Mouse (Mus musculus) liver, embryonic 13.5 days (tissue): Measurements from ENCODE around the gene Tmem163. TPM values are rescaled to one million over a fixed set of nuclear protein-coding genes. Genes with fewer than 3 reads are reported as not detected.

Experiments
- ATAC-seq: fragments of 200-750 bp; cut with Nextera tagmentation; 2 replicates; pipeline ENCODE4 v1.8.0; 2017; ENCODE audit warnings: low read depth, mild to moderate bottlenecking, moderate number of reproducible peaks, moderate library complexity
- DNase-seq: peaks from one replicate; pipeline ENCODE4 v3.0.0; 2022
- H3K27ac ChIP-seq: fragments of 300-500 bp; sonication (generic); 2 replicates; pipeline ENCODE4 v1.5.1; 2015; ENCODE audit warnings: moderate library complexity, mild to moderate bottlenecking, inconsistent platforms
- H3K27me3 ChIP-seq: fragments of 300-500 bp; sonication (generic); 2 replicates; pipeline ENCODE4 v1.6.1; 2015; ENCODE audit warnings: mild to moderate bottlenecking, inconsistent platforms
- H3K36me3 ChIP-seq: fragments of 300-500 bp; sonication (generic); 2 replicates; pipeline ENCODE4 v1.6.1; 2015; ENCODE audit warnings: mild to moderate bottlenecking, inconsistent platforms
- H3K4me1 ChIP-seq: fragments of 300-500 bp; sonication (generic); replicated peaks from 2 replicates; pipeline ENCODE4 v1.6.1; 2015; ENCODE audit warnings: inconsistent platforms
- H3K4me2 ChIP-seq: fragments of 300-500 bp; sonication (generic); 2 replicates; pipeline ENCODE4 v1.6.1; 2015; ENCODE audit warnings: inconsistent platforms, mild to moderate bottlenecking, moderate library complexity
- H3K4me3 ChIP-seq: fragments of 300-500 bp; sonication (generic); replicated peaks from 2 replicates; pipeline ENCODE4 v1.5.1; 2015; ENCODE audit warnings: mild to moderate bottlenecking, inconsistent platforms
- H3K9ac ChIP-seq: fragments of 300-500 bp; sonication (generic); 2 replicates; pipeline ENCODE4 v1.6.1; 2015; ENCODE audit warnings: mild to moderate bottlenecking, inconsistent platforms
- H3K9me3 ChIP-seq: fragments of 300-500 bp; sonication (generic); replicated peaks from 2 replicates; pipeline ENCODE4 v1.6.1; 2016; ENCODE audit warnings: inconsistent platforms
- WGBS: fragments of 180-500 bp; shearing (Covaris S2); methylation state at CpG from one replicate; pipeline ENCODE4 v1.1.7; 2015; ENCODE audit not compliant: insufficient replicate concordance; 5-methylcytosine and 5-hydroxymethylcytosine counted together
- polyA plus RNA-seq: library from polyadenylated mRNA; unstranded; fragments of >200 nt; fragmentation: Nextera tagmentation; extraction: Ambion mirVana; gene quantifications from 2 replicates; pipeline ENCODE4 v1.2.1, GENCODE M21; 2015

Gene Tmem163
- polyA plus RNA-seq, 1 experiment from 2014 or later: 0.51 TPM

DNA sequence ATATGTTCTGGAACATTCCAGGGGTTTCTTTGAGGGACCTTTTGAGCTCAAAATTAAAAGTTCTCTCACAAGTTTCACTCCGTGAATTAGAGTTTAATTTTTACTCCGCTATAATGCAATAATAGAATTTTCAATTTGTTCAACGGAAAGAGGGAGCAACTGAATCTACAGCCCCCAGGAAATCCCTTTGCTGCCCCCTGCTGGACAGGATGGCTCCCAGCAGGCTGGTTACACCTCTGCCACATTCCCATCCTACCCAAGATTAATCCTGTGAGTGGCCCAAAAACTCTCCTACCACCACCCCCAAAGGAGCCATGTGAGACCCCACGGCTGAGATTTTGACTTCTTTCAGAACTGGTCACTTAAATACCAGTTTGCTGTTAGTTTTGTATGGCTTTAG is 192.2 kb downstream of the Tmem163 start:
- no peaks in the 10 kb centered on the region for H3K36me3 ChIP-seq
- H3K9me3 ChIP-seq: no peaks in the 10 kb centered on the region
- no peak overlapping the region for H3K4me3 ChIP-seq
- no peak overlapping the region for H3K27ac ChIP-seq
- no peak overlapping the region for H3K4me2 ChIP-seq
- WGBS: 63% methylated on average over 4 of the region's 4 CpGs
- H3K27me3 ChIP-seq: no peaks in the 10 kb centered on the region
- DNase-seq (no peak), ATAC-seq (no peak)
- no peaks in the 10 kb centered on the region for H3K4me1 ChIP-seq
- no peak overlapping the region for H3K9ac ChIP-seq

DNA sequence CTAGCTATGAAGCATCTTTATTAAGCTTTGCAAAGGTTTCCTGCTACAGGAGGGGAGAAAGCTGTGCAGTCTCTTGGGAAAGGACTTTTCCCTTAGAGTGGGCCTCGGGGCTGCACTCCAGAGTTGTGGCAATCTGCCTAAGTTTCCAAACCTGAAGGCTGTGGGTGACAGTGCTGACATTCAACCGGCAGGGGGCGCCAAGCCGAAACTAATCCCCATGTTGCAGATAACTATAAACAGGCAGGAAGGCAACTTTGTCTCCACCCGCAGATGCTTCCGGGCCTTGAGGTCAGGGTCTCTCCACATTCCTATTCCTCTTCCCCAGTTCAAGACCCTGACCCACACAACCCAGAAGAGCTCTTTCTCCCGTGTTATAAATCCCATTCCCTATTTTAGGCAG is 194.5 kb downstream of the Tmem163 start:
- Histone ChIP-seq H3K4me3 (no peak overlapping the region), H3K27me3 (no peaks in the 10 kb centered on the region), H3K36me3 (no peaks in the 10 kb centered on the region), H3K9ac (no peak overlapping the region), H3K4me2 (no peak overlapping the region), H3K9me3 (no peaks in the 10 kb centered on the region), H3K4me1 (no peaks in the 10 kb centered on the region), H3K27ac (no peak overlapping the region)
- peak; percentile 20 for DNase-seq
- WGBS: 24% methylated on average over 7 of the region's 7 CpGs
- no peak for ATAC-seq

DNA sequence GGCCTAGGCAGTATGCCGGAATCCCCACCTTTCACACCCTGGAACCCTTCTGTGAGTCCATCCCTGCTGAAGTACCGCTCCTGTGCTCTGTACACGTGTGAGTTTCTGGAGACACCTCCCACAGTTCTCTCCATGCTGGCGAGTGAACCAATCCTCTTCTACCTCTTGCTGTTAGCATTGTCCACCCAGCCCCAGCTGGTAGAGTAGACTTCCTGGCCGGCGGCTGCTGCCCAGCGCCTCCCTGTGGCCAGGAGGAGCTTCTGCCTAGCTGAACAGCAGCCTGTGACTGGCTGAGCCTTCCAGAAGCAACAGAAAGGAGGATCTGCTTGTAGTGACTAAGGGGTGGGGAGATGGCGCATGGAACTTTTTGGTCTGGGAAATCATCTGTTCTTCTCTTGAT is 195.2 kb downstream of the Tmem163 start:
- no peaks in the 10 kb centered on the region for H3K4me1 ChIP-seq
- no peak overlapping the region for H3K9ac ChIP-seq
- H3K36me3 ChIP-seq: no peaks in the 10 kb centered on the region
- 81% methylated on average over 8 of the region's 8 CpGs for WGBS
- no peaks in the 10 kb centered on the region for H3K27me3 ChIP-seq
- H3K27ac ChIP-seq: no peak overlapping the region
- H3K4me3 ChIP-seq: no peak overlapping the region
- ATAC-seq: no peak
- H3K9me3 ChIP-seq: no peaks in the 10 kb centered on the region
- H3K4me2 ChIP-seq: no peak overlapping the region
- no peak for DNase-seq

DNA sequence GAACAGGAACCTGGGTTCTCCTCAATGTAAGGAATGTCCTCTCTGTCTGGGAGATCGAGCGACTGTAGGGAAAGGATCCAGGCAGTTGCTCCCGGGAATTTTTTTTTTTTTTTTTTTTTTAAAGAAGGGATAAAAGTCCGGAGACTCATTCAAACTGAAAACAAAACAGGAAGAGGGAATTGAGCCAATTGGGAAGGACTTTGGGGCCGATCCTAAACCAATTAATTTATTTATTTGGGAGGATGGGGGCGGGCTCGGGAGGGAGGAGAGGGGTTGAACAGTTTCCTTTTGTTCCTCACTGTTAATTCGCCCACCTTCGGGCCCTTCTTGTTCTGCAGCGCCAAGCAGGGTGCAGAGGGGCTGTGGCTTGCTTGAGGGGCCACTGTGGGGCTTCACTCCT is 196.4 kb downstream of the Tmem163 start:
- Histone ChIP-seq H3K27me3 (no peaks in the 10 kb centered on the region), H3K4me3 (no peak overlapping the region), H3K4me2 (no peak overlapping the region), H3K36me3 (no peaks in the 10 kb centered on the region), H3K27ac (no peak overlapping the region), H3K9me3 (no peaks in the 10 kb centered on the region), H3K9ac (no peak overlapping the region), H3K4me1 (no peaks in the 10 kb centered on the region)
- WGBS: 69% methylated on average over 10 of the region's 10 CpGs
- DNase-seq (no peak), ATAC-seq (no peak)

DNA sequence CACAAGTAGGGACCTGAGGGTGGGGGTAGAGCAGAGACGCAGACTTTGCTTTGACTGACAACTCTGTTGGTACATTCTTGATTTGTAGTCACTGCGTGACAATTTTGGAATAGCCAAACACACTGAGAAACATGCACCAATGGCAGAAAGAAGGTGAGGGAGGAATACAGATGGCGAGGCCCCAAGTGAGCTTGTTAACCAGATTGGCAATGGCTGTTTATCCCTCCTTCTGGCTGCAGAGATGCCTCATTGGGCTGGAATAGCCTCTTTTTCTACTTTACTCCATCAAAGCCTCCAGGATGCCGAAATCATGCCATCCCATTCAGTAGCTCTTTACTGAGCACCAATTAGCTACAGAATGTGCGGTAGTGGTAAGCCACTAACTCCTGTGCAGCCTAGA is 203.6 kb downstream of the Tmem163 start:
- H3K9ac ChIP-seq: no peak overlapping the region
- DNase-seq (no peak), ATAC-seq (no peak)
- no peak overlapping the region for H3K27ac ChIP-seq
- H3K4me2 ChIP-seq: no peak overlapping the region
- WGBS: 80% methylated on average over 5 of the region's 5 CpGs
- no peak overlapping the region for H3K4me3 ChIP-seq
- H3K9me3 ChIP-seq: no peaks in the 10 kb centered on the region
- no peaks in the 10 kb centered on the region for H3K36me3 ChIP-seq
- H3K4me1 ChIP-seq: no peaks in the 10 kb centered on the region
- no peaks in the 10 kb centered on the region for H3K27me3 ChIP-seq

DNA sequence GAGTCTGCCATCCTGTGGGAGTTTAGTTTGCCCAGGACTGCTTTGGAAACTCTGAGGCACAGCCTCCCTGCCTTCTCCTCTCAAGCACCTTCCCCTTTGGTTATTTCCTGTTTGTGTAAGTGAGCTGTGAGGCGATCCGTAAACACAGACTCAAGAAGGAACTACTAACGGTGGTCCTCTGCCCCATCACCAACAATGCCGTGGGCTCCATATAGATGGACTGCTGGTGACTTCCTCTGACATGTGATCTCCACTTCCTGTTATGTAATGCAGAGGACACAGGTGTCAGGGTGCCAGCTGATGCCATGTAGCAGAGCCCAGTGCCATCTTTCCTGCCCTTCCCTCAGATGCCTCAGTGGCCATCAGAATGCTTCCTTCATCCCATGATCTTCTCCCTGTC is 209.2 kb downstream of the Tmem163 start:
- ATAC-seq: no peak

DNA sequence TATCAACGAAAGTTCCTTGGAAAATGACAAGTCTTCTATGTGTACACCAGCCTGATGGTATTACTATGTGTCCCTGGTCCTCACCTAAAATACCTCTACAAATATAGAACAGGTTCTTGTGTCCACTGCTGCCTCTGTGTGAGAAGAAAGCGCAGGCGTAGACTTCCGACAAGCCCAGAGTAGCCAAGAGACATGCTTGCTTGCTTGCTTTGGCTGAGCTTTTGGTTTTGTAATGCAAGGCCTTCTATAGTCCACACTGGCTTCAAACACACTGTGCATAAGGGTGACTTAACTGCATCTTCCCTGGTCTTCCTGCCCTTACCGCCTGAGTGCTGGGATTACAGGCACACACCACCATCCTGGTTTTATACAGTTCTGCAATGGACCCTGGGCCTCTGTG is 212.1 kb downstream of the Tmem163 start:
- 84% methylated on average over 5 of the region's 5 CpGs for WGBS
- no peaks in the 10 kb centered on the region for H3K27me3 ChIP-seq
- ATAC-seq: no peak
- H3K4me1 ChIP-seq: no peaks in the 10 kb centered on the region
- no peaks in the 10 kb centered on the region for H3K9me3 ChIP-seq
- H3K4me2 ChIP-seq: no peak overlapping the region
- H3K36me3 ChIP-seq: no peaks in the 10 kb centered on the region
- no peak for DNase-seq
- H3K4me3 ChIP-seq: no peak overlapping the region
- no peak overlapping the region for H3K9ac ChIP-seq
- no peak overlapping the region for H3K27ac ChIP-seq

More for the DNA sequence above, 209.2 kb downstream of the Tmem163 start:
- Histone ChIP-seq H3K4me3 (no peak overlapping the region), H3K27ac (no peak overlapping the region), H3K27me3 (no peaks in the 10 kb centered on the region), H3K36me3 (no peaks in the 10 kb centered on the region), H3K4me2 (no peak overlapping the region), H3K9me3 (no peaks in the 10 kb centered on the region), H3K9ac (no peak overlapping the region), H3K4me1 (no peaks in the 10 kb centered on the region)
- DNase-seq: no peak
- 44% methylated on average over 4 of the region's 4 CpGs for WGBS

DNA sequence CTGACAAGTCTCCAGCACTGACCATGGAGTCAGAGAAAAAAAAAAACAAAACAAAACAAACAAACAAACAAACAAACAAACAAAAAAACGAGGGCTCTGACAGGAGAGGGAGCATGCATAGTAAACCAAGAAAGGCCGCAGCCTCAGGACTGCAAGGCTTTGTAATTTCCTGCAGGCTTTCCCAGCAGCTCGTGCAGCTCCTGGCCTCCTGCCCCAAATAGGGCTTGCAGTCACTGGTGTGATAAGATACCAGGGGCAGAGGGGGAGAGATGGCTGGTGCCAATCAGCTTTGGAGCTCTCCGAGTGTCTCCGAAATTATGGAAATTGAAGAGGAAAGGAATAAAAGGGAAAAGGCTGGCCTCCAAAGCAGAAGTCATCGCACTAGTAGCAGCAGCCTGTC is 214.1 kb downstream of the Tmem163 start:
- no peaks in the 10 kb centered on the region for H3K9me3 ChIP-seq
- no peak overlapping the region for H3K4me2 ChIP-seq
- H3K9ac ChIP-seq: no peak overlapping the region
- H3K4me1 ChIP-seq: no peaks in the 10 kb centered on the region
- H3K4me3 ChIP-seq: no peak overlapping the region
- ATAC-seq (no peak), DNase-seq (no peak)
- no peaks in the 10 kb centered on the region for H3K27me3 ChIP-seq
- H3K36me3 ChIP-seq: no peaks in the 10 kb centered on the region
- H3K27ac ChIP-seq: no peak overlapping the region
- WGBS: 38% methylated on average over 6 of the region's 6 CpGs

DNA sequence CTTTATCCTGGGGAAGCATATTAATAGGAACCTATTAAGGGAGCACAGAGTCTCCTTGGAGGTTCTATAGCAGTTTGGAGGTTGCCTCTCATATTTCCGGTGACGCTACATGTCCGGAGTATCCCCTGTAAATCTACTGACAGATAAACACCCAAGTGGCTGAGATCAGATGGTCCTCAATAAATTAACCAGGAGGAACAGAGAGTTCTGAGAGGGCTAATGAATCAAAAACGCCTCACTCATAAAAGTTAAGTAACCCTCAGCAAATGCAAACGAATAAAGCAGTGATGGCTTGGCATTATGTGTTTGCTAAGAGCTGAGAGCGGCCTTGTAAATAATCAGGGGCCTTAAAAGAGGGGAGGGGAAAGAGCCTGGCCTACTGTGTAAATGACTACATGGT is 215.3 kb downstream of the Tmem163 start:
- 67% methylated on average over 6 of the region's 6 CpGs for WGBS
- Histone ChIP-seq H3K9me3 (no peaks in the 10 kb centered on the region), H3K27ac (no peak overlapping the region), H3K27me3 (no peaks in the 10 kb centered on the region), H3K9ac (no peak overlapping the region), H3K4me3 (no peak overlapping the region), H3K4me1 (no peaks in the 10 kb centered on the region), H3K4me2 (no peak overlapping the region), H3K36me3 (no peaks in the 10 kb centered on the region)
- ATAC-seq (no peak), DNase-seq (no peak)

DNA sequence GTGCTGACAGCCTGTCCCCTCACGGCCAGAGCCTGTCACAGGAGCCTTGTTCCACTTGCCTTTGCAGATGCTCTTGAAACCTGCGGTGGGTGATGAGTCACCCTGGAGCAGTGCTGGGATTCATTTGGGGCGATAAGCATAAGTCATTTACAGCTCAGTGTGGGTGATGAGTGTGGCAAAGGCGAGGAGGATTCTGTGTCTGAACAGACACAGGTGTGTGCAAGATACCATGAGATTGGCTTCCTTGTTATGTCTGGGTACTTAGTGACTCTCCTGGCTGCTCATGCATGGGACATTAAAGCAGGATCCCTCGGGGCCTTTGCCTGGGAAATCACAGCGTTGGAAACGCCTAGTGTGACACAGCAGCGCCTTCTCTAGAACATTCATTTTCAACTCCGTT is 218.3 kb downstream of the Tmem163 start:
- ATAC-seq (no peak), DNase-seq (no peak)
- no peaks in the 10 kb centered on the region for H3K9me3 ChIP-seq
- H3K27ac ChIP-seq: no peak overlapping the region
- no peaks in the 10 kb centered on the region for H3K27me3 ChIP-seq
- no peak overlapping the region for H3K4me2 ChIP-seq
- H3K4me3 ChIP-seq: no peak overlapping the region
- no peaks in the 10 kb centered on the region for H3K4me1 ChIP-seq
- H3K9ac ChIP-seq: no peak overlapping the region
- no peaks in the 10 kb centered on the region for H3K36me3 ChIP-seq
- 75% methylated on average over 9 of the region's 9 CpGs for WGBS

DNA sequence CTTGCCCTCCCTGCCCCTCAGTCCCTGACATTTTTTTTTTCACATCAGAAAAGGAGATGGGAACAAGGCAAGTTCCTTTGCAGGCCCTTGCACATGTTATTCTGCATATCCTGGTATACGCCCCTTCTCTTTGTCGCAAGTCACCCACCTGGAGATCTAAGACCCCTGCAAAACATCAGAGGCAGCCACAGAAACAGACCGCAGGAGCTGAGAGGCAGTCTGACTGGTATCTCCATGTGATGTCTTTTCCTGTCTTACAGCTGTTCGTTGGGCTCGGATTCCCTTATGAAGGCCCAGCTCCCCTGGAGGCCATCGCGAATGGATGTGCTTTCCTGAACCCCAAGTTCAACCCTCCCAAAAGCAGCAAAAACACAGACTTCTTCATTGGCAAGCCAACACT is 219.8 kb downstream of the Tmem163 start:
- DNase-seq (no peak), ATAC-seq (no peak)
- Histone ChIP-seq H3K27me3 (no peaks in the 10 kb centered on the region), H3K4me3 (no peak overlapping the region), H3K4me1 (no peaks in the 10 kb centered on the region), H3K9me3 (no peaks in the 10 kb centered on the region), H3K27ac (no peak overlapping the region), H3K4me2 (no peak overlapping the region), H3K9ac (no peak overlapping the region), H3K36me3 (no peaks in the 10 kb centered on the region)
- WGBS: 82% methylated on average over 7 of the region's 7 CpGs

DNA sequence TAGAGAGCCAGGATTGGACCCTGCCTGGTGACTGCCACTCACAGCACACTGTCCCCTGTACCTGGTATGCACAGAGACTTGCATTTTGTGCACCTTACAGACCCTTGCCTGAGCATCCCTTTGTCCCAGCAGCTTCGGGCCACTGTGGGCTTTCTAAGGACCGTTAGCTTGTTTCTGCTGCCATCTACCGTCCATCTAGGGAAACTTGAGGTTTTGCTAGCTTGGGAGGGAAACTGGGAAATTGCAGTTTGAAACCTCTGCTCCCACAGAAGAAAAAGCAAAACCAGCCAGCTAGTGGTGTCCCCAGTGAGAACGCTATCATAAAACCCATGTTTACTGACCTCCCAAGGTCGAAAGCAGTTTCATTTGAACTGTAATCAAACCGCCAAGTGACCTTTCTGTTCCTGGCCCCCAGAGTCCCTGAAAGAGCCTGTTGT is 220.3 kb downstream of the Tmem163 start:
- no peaks in the 10 kb centered on the region for H3K4me1 ChIP-seq
- no peaks in the 10 kb centered on the region for H3K27me3 ChIP-seq
- DNase-seq (no peak), ATAC-seq (no peak)
- H3K4me2 ChIP-seq: no peak overlapping the region
- no peaks in the 10 kb centered on the region for H3K36me3 ChIP-seq
- H3K27ac ChIP-seq: no peak overlapping the region
- no peaks in the 10 kb centered on the region for H3K9me3 ChIP-seq
- 21% methylated on average over 6 of the region's 6 CpGs for WGBS
- no peak overlapping the region for H3K9ac ChIP-seq
- no peak overlapping the region for H3K4me3 ChIP-seq
